Mouse (Mus musculus): ENCODE measurements around the gene Gm20388.

DNA sequence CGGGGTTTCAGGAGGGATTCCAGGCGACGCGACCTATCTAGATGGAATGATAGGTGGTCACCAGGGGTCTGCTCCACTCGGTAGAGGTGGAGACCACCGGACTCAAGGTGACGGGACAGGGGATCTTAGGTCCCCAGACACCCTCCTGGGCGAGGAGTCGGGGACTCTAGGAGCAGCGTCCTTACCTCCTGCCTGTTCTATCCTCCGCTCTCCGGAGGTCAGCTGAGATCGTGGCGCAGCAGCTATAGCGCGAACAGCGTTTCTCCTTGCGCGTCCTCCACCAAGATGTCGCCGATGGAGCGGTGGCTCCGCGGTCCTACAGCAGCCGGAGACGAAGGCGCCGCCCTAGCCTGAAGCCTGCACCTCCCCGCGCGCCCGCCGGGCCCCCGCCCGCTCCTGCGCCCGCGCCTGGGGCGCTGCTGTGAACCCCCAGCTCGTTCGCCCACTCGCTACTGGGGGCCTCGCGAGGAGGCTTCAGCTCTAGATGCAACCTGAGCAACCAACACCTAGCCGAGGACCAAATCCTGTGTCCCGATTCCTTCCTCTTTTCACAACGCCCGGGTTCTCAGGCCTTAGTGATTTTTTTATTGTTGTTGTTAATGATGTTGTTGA is 3949.1 kb downstream of the Gm20388 start, which contains the start of gene Ccsap:
- TF ChIP-seq POLR2A (IDR thresholded peaks at IDR 0.05; ENCODE audit: borderline replicate concordance, control insufficient read depth, low read depth, low read length) (peak; percentile 40; the same call in 1 of the 2 replicates), CTCF (IDR thresholded peaks at IDR 0.05; ENCODE audit: control insufficient read depth, insufficient read depth, low read length) (no peak)

Measured in bone marrow, adult 2 months (tissue).